Mouse (Mus musculus) lung, embryonic 16.5 days (tissue): Measurements from ENCODE around the gene Rhot1. TPM values are rescaled to one million over a fixed set of nuclear protein-coding genes. Genes with fewer than 3 reads are reported as not detected.

Experiments used
- ATAC-seq: fragments of 200-750 bp; cut with Nextera tagmentation; 2 replicates; pipeline ENCODE4 v1.8.0; 2017; ENCODE audit warnings: low read depth, mild to moderate bottlenecking, moderate library complexity
- H3K27ac ChIP-seq: fragments of 300-500 bp; sonication (generic); 2 replicates; pipeline ENCODE4 v1.5.1; 2014; ENCODE audit warnings: mild to moderate bottlenecking, control low read depth, low read length
- H3K27me3 ChIP-seq: fragments of 300-500 bp; sonication (generic); 2 replicates; pipeline ENCODE4 v1.6.1; 2014; ENCODE audit warnings: low read depth, low read length, mixed read lengths; ENCODE audit not compliant: control insufficient read depth, insufficient read depth
- H3K36me3 ChIP-seq: fragments of 300-500 bp; sonication (generic); 2 replicates; pipeline ENCODE4 v1.6.1; 2014; ENCODE audit warnings: low read length; ENCODE audit not compliant: control insufficient read depth, insufficient read depth
- H3K4me1 ChIP-seq: fragments of 300-500 bp; sonication (generic); replicated peaks from 2 replicates; pipeline ENCODE4 v1.6.1; 2014; ENCODE audit warnings: low read length, mixed read lengths; ENCODE audit not compliant: control insufficient read depth, insufficient read depth
- H3K4me2 ChIP-seq: fragments of 300-500 bp; sonication (generic); 2 replicates; pipeline ENCODE4 v1.6.1; 2014; ENCODE audit warnings: low read depth, low read length, control low read depth
- H3K4me3 ChIP-seq: fragments of 300-500 bp; sonication (generic); 2 replicates; pipeline ENCODE4 v1.5.1; 2014; ENCODE audit warnings: mild to moderate bottlenecking, low read length, control low read depth
- H3K9ac ChIP-seq: fragments of 300-500 bp; sonication (generic); 2 replicates; pipeline ENCODE4 v1.6.1; 2014; ENCODE audit warnings: low read length, control low read depth
- H3K9me3 ChIP-seq: fragments of 300-500 bp; sonication (generic); 2 replicates; pipeline ENCODE4 v1.6.1; 2016; ENCODE audit warnings: low read length; ENCODE audit not compliant: control insufficient read depth
- WGBS: fragments of 180-500 bp; shearing (Covaris S2); extraction: QIAGEN DNeasy Blood & Tissue Kit; methylation state at CpG from one replicate; pipeline ENCODE4 v1.1.7; 2014; 5-methylcytosine and 5-hydroxymethylcytosine counted together
- polyA plus RNA-seq: library from polyadenylated mRNA; unstranded; fragments of >200 nt; fragmentation: Nextera tagmentation; extraction: Ambion mirVana; gene quantifications from 2 replicates; pipeline ENCODE4 v1.2.1, GENCODE M21; 2015

Gene Rhot1
- polyA plus RNA-seq, 1 experiment from 2014 or later, result 48.5 TPM

DNA sequence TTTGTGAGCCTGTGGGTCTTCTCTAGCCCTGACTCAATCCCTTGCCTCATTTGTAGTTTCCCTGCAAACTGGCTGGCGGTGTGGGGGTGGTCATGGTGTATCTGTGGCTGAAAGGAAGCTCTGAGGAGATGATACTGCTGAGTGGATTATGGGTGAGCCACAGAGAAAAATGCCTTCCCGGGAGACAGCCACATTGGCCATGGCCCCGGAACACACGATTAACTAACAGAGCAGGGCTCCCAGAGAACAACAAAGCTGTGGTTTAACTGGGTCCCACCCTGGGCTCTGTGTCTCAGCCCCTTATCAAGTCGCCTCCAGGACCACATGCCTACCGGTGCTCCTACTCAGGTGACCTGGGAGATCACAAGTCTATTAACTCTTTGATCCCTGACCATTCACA lies 99.7 kb downstream of the Rhot1 start:
- no peaks in the 10 kb centered on the region for H3K9me3 ChIP-seq
- no peaks in the 10 kb centered on the region for H3K27me3 ChIP-seq
- WGBS, result 47% methylated on average over 6 of the region's 6 CpGs
- H3K9ac ChIP-seq, result no peak overlapping the region
- H3K4me3 ChIP-seq, result no peak overlapping the region
- ATAC-seq, result no peak
- no peaks in the 10 kb centered on the region for H3K4me1 ChIP-seq
- no peak overlapping the region for H3K4me2 ChIP-seq
- H3K27ac ChIP-seq, result no peak overlapping the region
- no peaks in the 10 kb centered on the region for H3K36me3 ChIP-seq

DNA sequence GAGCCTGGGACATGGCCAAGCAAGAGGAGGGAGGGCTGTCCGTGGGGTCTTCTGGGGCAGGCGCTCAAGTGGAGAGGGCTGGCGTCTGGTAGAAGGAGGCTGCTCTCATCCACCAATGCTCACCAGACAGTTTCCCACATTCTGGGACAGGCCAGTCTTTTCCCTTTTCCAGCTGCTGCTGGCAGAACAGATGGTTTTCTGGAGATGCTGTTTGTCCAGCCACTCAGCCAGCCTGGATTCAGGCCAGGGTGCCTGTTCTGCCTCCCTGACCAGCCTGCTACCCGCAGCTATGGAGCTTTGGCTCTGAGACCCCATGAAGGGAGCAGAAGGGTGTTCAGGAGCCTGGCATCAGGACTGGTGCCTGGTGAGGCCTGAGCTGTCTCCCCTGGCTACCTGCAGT lies 102.5 kb downstream of the Rhot1 start:
- Histone ChIP-seq H3K9ac (no peak overlapping the region), H3K27me3 (no peaks in the 10 kb centered on the region), H3K4me2 (no peak overlapping the region), H3K4me1 (no peaks in the 10 kb centered on the region), H3K36me3 (no peaks in the 10 kb centered on the region), H3K27ac (no peak overlapping the region), H3K4me3 (no peak overlapping the region), H3K9me3 (no peaks in the 10 kb centered on the region)
- WGBS, result 57% methylated on average over 4 of the region's 4 CpGs
- ATAC-seq, result no peak

DNA sequence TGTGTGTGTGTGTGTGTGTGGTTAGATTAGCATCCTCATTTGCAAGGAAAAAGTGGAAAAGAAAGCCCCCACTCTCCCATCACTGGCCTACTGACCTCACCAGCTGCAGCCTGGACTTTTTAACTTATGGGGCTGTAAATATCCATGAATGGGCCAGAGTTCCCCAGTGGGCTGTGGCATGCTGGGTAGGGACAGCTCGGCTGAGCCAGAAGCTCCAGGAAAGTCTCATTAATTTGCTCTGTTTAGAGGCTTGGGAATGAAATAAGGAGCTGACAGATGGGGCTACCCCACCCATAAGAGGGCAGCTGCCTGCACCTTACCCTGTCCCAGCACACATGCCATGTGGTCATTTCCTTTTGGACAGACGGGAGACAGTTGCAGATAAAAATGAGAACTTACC lies 103.2 kb downstream of the Rhot1 start:
- Histone ChIP-seq H3K27ac (no peak overlapping the region), H3K4me1 (no peaks in the 10 kb centered on the region), H3K27me3 (no peaks in the 10 kb centered on the region), H3K9ac (no peak overlapping the region), H3K36me3 (no peaks in the 10 kb centered on the region), H3K4me3 (no peak overlapping the region), H3K4me2 (no peak overlapping the region), H3K9me3 (no peaks in the 10 kb centered on the region)
- ATAC-seq, result no peak
- 45% methylated on average over 2 of the region's 2 CpGs for WGBS

DNA sequence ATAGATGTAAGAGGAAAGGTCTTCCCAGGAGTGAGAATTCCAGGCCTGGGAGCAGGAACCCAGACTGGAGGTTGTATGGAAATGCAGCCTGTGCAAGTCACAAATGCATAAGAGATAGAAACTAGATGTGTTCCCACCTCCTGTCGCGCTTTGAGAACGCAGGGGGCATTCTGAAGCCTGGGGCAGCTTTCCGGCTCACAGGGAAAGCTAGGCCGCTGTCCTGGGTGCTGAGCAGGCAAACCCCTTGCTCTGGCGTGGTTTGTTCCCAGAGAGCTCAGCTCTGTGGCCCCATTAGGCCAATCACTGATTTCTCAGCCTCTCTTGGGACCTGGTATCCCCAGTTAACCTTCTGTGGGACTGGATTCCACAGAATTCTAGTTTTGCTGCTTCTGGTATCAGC lies 103.7 kb downstream of the Rhot1 start:
- Histone ChIP-seq H3K9ac (no peak overlapping the region), H3K4me3 (no peak overlapping the region), H3K36me3 (no peaks in the 10 kb centered on the region), H3K27ac (no peak overlapping the region), H3K9me3 (no peaks in the 10 kb centered on the region), H3K4me1 (no peaks in the 10 kb centered on the region), H3K4me2 (no peak overlapping the region), H3K27me3 (no peaks in the 10 kb centered on the region)
- no peak for ATAC-seq
- 2% methylated on average over 6 of the region's 6 CpGs for WGBS

DNA sequence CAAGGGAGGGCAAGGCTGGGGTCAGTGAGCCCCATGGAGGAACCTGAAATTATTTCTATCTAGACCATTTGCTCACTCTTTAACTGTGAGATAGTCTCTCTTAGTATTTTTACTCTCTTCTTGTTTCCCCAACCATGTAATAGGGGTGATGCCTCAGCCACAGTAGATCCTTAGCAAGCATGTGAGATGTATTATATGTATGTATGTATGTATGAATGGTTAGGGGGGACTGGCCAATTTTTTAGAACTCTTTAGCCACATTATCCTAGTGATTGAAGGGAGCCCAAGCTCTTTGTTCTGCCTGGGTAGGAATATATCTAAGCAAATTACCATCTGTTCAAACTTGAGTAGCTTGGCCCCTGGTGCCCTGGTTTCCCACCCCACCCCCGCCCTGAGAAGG lies 104.6 kb downstream of the Rhot1 start:
- WGBS, result 65% methylated on average over 1 of the region's 1 CpGs

DNA sequence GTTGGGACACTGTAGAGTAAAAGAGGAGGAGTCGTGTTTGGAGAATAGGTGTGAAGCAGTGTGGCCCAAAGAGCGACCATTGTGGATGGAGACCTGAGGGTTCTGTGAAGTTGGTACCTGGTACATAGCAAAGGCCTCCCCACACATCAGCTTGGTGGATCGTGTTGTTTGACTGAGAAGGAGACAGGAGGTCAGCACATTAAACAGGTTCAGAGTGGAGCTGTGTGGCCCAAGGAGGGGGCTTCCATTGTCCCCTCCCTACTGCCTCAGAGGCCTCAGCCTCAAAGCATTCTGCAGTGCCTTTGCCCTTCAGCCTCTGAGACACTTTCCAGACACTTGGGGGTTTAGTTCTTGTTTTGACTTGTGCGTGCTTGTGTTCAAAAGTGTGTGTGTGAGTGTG lies 105.1 kb downstream of the Rhot1 start:
- Histone ChIP-seq H3K27me3 (no peaks in the 10 kb centered on the region), H3K9ac (no peak overlapping the region), H3K9me3 (no peaks in the 10 kb centered on the region), H3K4me3 (no peak overlapping the region), H3K4me2 (no peak overlapping the region), H3K36me3 (no peaks in the 10 kb centered on the region), H3K27ac (no peak overlapping the region), H3K4me1 (no peaks in the 10 kb centered on the region)
- 74% methylated on average over 4 of the region's 4 CpGs for WGBS
- no peak for ATAC-seq

More for the DNA sequence above, 104.6 kb downstream of the Rhot1 start:
- no peaks in the 10 kb centered on the region for H3K36me3 ChIP-seq
- H3K4me3 ChIP-seq, result no peak overlapping the region
- no peak for ATAC-seq
- H3K9me3 ChIP-seq, result no peaks in the 10 kb centered on the region
- no peak overlapping the region for H3K27ac ChIP-seq
- H3K4me1 ChIP-seq, result no peaks in the 10 kb centered on the region
- H3K4me2 ChIP-seq, result no peak overlapping the region
- H3K27me3 ChIP-seq, result no peaks in the 10 kb centered on the region
- H3K9ac ChIP-seq, result no peak overlapping the region

DNA sequence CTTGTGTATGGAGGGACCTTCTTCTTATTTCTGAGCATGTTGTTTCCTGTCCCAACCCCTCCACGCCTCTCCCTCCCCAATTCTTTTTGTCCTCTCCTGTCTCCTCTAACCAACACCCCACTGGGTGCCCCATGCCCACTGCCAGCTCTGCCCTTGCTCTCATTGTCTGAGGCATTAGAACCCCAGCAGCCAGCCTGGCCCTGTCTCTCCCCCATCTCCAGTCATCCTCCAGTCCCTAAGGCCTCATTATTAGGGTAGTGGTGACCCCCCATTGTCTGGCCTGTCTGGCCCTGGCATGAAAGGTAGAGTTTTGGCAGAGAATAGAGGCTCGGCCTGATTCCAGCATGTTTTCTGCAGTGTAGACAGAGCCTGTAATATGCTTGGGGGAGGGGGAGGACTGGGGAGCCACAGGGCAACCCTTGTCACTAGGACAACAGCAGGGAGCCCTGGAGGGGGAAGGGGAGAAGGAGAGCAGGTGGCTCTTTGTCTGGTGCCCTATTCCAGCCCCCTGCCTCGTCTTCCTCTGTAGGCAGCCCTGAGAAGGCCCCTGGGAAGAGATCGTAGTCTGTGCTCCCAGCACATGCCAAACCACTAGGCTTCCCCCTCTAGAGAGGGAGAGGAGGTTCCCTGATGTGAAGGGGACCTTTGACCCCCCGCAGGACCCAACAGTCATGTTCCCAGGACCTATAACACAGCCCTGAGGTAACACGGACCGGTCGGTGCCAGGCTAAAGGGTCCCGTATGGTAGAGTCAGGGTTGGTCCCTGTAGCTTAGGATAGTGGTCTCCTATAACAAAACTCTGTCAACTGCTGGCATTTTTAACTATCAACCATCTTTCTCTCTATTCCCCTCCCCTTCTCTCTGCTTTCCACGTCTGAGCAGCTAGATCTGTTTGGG lies 107.2 kb downstream of the Rhot1 start:
- ATAC-seq, result no peak
- no peak overlapping the region for H3K4me3 ChIP-seq
- H3K27ac ChIP-seq, result no peak overlapping the region
- H3K9me3 ChIP-seq, result no peaks in the 10 kb centered on the region
- WGBS, result 64% methylated on average over 10 of the region's 10 CpGs
- no peaks in the 10 kb centered on the region for H3K27me3 ChIP-seq
- H3K4me1 ChIP-seq, result no peaks in the 10 kb centered on the region
- no peaks in the 10 kb centered on the region for H3K36me3 ChIP-seq
- no peak overlapping the region for H3K4me2 ChIP-seq
- no peak overlapping the region for H3K9ac ChIP-seq

Other genes with a start within 250 kb of the Rhot1 start
- gene Utp6, start 246.6 kb upstream of the Rhot1 start, polyA plus RNA-seq, result 41.5 and 46.6 TPM in 2 replicates
- 18.1 and 18.4 TPM in 2 replicates for gene Suz12, start 215.9 kb upstream of the Rhot1 start, polyA plus RNA-seq
- gene Crlf3, start 128.0 kb upstream of the Rhot1 start, polyA plus RNA-seq, result 34.6 and 39.6 TPM in 2 replicates
- 9.6 and 11.5 TPM in 2 replicates for gene Atad5, start 119.6 kb upstream of the Rhot1 start, polyA plus RNA-seq
- 24.6 and 33.5 TPM in 2 replicates for gene Tefm, start 66.8 kb upstream of the Rhot1 start, polyA plus RNA-seq
- gene Adap2, start 54.9 kb upstream of the Rhot1 start, polyA plus RNA-seq, result 3.7 and 4.0 TPM in 2 replicates
- 10.1 and 11.2 TPM in 2 replicates for gene Rnf135, start 25.2 kb upstream of the Rhot1 start, polyA plus RNA-seq
- 1.5 and 1.7 TPM in 2 replicates for gene Rhbdl3, start 91.9 kb downstream of the Rhot1 start, polyA plus RNA-seq
- gene 5730455P16Rik, start 169.0 kb downstream of the Rhot1 start, polyA plus RNA-seq, result 17.5 and 19.4 TPM in 2 replicates
- gene Zfp207, start 174.3 kb downstream of the Rhot1 start, polyA plus RNA-seq, result 229 and 240 TPM in 2 replicates
- 277 and 300 TPM in 2 replicates for gene Psmd11, start 219.6 kb downstream of the Rhot1 start, polyA plus RNA-seq